Mouse (Mus musculus) heart, postnatal 36 days (tissue): Measurements from ENCODE around the gene Harbi1. TPM values are rescaled to one million over a fixed set of nuclear protein-coding genes. Genes with fewer than 3 reads are reported as not detected.
"Not testable (repeated sequence)": the region's sequence is repeated elsewhere in the genome, so short reads cannot be mapped to it uniquely, and the experiment has no call there.

Source experiments
- DNase-seq, 2 experiments: peaks; one replicate each; pipeline ENCODE4 v3.0.0; 2021 to 2022
- intact Hi-C: fragments of 180-260 bp; cut with DNase I; formaldehyde crosslinking; loops from one replicate; pipeline ENCODE4 v1.15.1; 2025
- total RNA-seq, 2 experiments: library from RNA; stranded (reverse); gene quantifications; 2 replicates each; pipeline ENCODE4 v1.2.3; 2021

Gene Harbi1
- total RNA-seq, 2 experiments from 2014 or later = 7.3 to 7.6 TPM

GRCm38 (mm10) chr2:91711256-91711925 lies 739 bp downstream of the Harbi1 start:
- DNase-seq = no peak
- intact Hi-C loops = loop anchor here (2.0 kb wide), 1 partner anchor 61 kb away; no protein-coding TSS in a partner anchor

- intact Hi-C loops = no loop called here
- DNase-seq = no peak
Measured at GRCm38 (mm10) chr2:91714921-91715320, 4.3 kb downstream of the Harbi1 start.

GRCm38 (mm10) chr2:91718276-91718675 lies 7.6 kb downstream of the Harbi1 start:
- intact Hi-C loops = no loop called here
- DNase-seq = no peak

- intact Hi-C loops = no loop called here
- DNase-seq = no peak
Measured at GRCm38 (mm10) chr2:91723382-91723781, 12.7 kb downstream of the Harbi1 start.

- intact Hi-C loops = no loop called here
- no peak for DNase-seq
Measured at GRCm38 (mm10) chr2:91723951-91724350, 13.3 kb downstream of the Harbi1 start.

- DNase-seq = no peak
- intact Hi-C loops = no loop called here
Measured at GRCm38 (mm10) chr2:91724716-91725115, 14.1 kb downstream of the Harbi1 start.

- intact Hi-C loops, DNase-seq: not testable (repeated sequence)
Measured at GRCm38 (mm10) chr2:91725476-91725875, 14.8 kb downstream of the Harbi1 start.

- intact Hi-C loops = no loop called here
- DNase-seq = no peak
Measured at GRCm38 (mm10) chr2:91727011-91727410, 16.4 kb downstream of the Harbi1 start.

GRCm38 (mm10) chr2:91729571-91729970 lies 18.9 kb downstream of the Harbi1 start:
- intact Hi-C loops = no loop called here
- DNase-seq = no peak

- intact Hi-C loops = no loop called here
Measured at GRCm38 (mm10) chr2:91729971-91730821, 19.5 kb downstream of the Harbi1 start, which contains the start of gene Ambra1. Ambra1 (plus strand) TSS chr2:91730134.

GRCm38 (mm10) chr2:91735221-91735620 lies 24.6 kb downstream of the Harbi1 start:
- DNase-seq = no peak
- intact Hi-C loops = no loop called here

More at GRCm38 (mm10) chr2:91729971-91730821, 19.5 kb downstream of the Harbi1 start, which contains the start of gene Ambra1:
- DNase-seq = peak; percentile 84 to 90

GRCm38 (mm10) chr2:91739586-91739985 lies 28.9 kb downstream of the Harbi1 start:
- intact Hi-C loops = no loop called here

GRCm38 (mm10) chr2:91744686-91745085 lies 34.0 kb downstream of the Harbi1 start:
- intact Hi-C loops = no loop called here
- no peak for DNase-seq

More at GRCm38 (mm10) chr2:91739586-91739985, 28.9 kb downstream of the Harbi1 start:
- no peak for DNase-seq

GRCm38 (mm10) chr2:91749811-91750261 lies 39.2 kb downstream of the Harbi1 start:
- intact Hi-C loops = no loop called here
- peak; percentile 65 to 69 for DNase-seq

Other genes starting within 250 kb of the Harbi1 start
- gene Ckap5, start 184.1 kb upstream of the Harbi1 start, total RNA-seq = 10 to 100 TPM; 46.9 to 53.5 TPM
- not detected for gene F2, start 74.4 kb upstream of the Harbi1 start, total RNA-seq
- 1 to 10 TPM; 3.5 to 4.2 TPM for gene Zfp408, start 61.1 kb upstream of the Harbi1 start, total RNA-seq
- 10 to 100 TPM; 23.6 to 27.3 TPM for gene Arhgap1, start 61.0 kb upstream of the Harbi1 start, total RNA-seq
- 10 to 100 TPM; 49.4 to 54.1 TPM for gene Atg13, start 276 bp upstream of the Harbi1 start, total RNA-seq
- gene Ambra1, start 19.3 kb downstream of the Harbi1 start, total RNA-seq = 10 to 100 TPM; 14.2 to 18.0 TPM
- gene Chrm4, start 216.4 kb downstream of the Harbi1 start, total RNA-seq = not detected
- 1 to 10 TPM; 2.4 to 3.9 TPM for gene Mdk, start 221.4 kb downstream of the Harbi1 start, total RNA-seq
- gene Gm9821, start 234.9 kb downstream of the Harbi1 start, total RNA-seq = not detected